Mouse (Mus musculus) forebrain, embryonic 15.5 days (tissue): Measurements from ENCODE around the gene Rab37. TPM values are rescaled to one million over a fixed set of nuclear protein-coding genes. Genes with fewer than 3 reads are reported as not detected.

Experiments
- ATAC-seq: fragments of 200-750 bp; cut with Nextera tagmentation; replicated peaks from 2 replicates; pipeline ENCODE4 v1.8.0; 2017; ENCODE audit warnings: mild to moderate bottlenecking, moderate TSS enrichment, moderate library complexity
- H3K27ac ChIP-seq: fragments of 300-500 bp; sonication (generic); replicated peaks from 2 replicates; pipeline ENCODE4 v1.5.1; 2015; ENCODE audit warnings: mild to moderate bottlenecking, inconsistent platforms
- H3K27me3 ChIP-seq: fragments of 300-500 bp; sonication (generic); 2 replicates; pipeline ENCODE4 v1.6.1; 2015; ENCODE audit warnings: inconsistent platforms
- H3K36me3 ChIP-seq: fragments of 300-500 bp; sonication (generic); 2 replicates; pipeline ENCODE4 v1.6.1; 2015; ENCODE audit warnings: mild to moderate bottlenecking, inconsistent platforms
- H3K4me1 ChIP-seq: fragments of 300-500 bp; sonication (generic); 2 replicates; pipeline ENCODE4 v1.6.1; 2015; ENCODE audit warnings: inconsistent platforms
- H3K4me2 ChIP-seq: fragments of 300-500 bp; sonication (generic); replicated peaks from 2 replicates; pipeline ENCODE4 v1.6.1; 2015; ENCODE audit warnings: mild to moderate bottlenecking, inconsistent platforms
- H3K4me3 ChIP-seq: fragments of 300-500 bp; sonication (generic); 2 replicates; pipeline ENCODE4 v1.5.1; 2015; ENCODE audit warnings: mild to moderate bottlenecking, inconsistent platforms
- H3K9ac ChIP-seq: fragments of 300-500 bp; sonication (generic); replicated peaks from 2 replicates; pipeline ENCODE4 v1.6.1; 2015; ENCODE audit warnings: mild to moderate bottlenecking, inconsistent platforms
- H3K9me3 ChIP-seq: fragments of 300-500 bp; sonication (generic); 2 replicates; pipeline ENCODE4 v1.6.1; 2016; ENCODE audit warnings: inconsistent platforms
- WGBS: fragments of 180-500 bp; shearing (Covaris S2); methylation state at CpG from one replicate; pipeline ENCODE4 v1.1.7; 2015; ENCODE audit warnings: mixed read lengths; 5-methylcytosine and 5-hydroxymethylcytosine counted together
- polyA plus RNA-seq: library from polyadenylated mRNA; unstranded; fragments of >200 nt; fragmentation: Nextera tagmentation; extraction: Ambion mirVana; gene quantifications from 2 replicates; pipeline ENCODE4 v1.2.1, GENCODE M21; 2015

The Rab37 gene
- polyA plus RNA-seq, 1 experiment from 2014 or later: 1.0 TPM

DNA sequence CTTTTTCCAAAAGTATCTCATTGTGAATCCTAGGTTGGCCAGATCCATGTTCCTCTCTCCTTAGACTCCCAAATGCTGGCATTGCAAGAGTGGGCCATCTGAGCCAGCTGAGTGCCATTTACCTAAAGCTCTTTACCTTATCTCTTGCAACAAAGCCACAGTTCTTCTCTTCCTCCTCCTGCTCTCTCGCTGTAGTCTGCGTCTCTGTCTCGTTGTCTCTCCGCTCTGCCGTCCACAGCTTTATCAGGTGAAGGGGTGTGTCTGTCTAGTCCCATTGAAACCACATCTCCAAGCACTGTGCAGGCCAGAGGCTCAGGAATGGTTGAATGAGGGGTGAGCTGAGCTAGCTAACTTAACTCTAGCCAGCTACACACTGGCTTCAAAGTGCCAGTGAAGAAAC is 104.7 kb downstream of the Rab37 start:
- Histone ChIP-seq H3K9me3 (no peaks in the 10 kb centered on the region), H3K36me3 (peaks cover 4% of the 10 kb centered on the region; the same call in 1 of the 2 replicates), H3K9ac (no peak overlapping the region), H3K27ac (no peak overlapping the region), H3K27me3 (no peaks in the 10 kb centered on the region), H3K4me3 (no peak overlapping the region), H3K4me2 (no peak overlapping the region), H3K4me1 (no peaks in the 10 kb centered on the region)
- no peak for ATAC-seq
- WGBS: 90% methylated on average over 5 of the region's 5 CpGs

DNA sequence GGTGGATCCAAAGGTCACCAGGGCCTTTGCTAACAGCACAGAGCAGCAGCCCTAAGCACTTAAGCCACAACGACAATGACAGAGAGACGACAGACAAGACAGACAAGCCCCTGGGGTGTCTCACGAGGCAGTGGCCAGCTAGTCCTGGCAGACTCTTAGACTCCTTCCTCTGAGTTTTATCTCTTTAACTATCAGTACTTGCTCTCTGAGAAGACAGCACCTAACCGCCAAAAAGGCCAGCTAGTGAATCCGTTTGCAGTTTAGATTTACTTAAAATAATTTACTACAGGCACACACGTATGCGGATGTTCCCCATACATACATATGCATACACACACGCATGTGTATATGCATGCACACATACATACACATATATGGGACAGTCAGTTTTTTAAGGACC is 106.3 kb downstream of the Rab37 start:
- peaks cover 10% of the 10 kb centered on the region; the same call in 1 of the 2 replicates for H3K36me3 ChIP-seq
- H3K27ac ChIP-seq: no peak overlapping the region
- no peak overlapping the region for H3K9ac ChIP-seq
- no peak overlapping the region for H3K4me3 ChIP-seq
- 82% methylated on average over 8 of the region's 8 CpGs for WGBS
- no peak overlapping the region for H3K4me2 ChIP-seq
- H3K9me3 ChIP-seq: no peaks in the 10 kb centered on the region
- H3K4me1 ChIP-seq: no peaks in the 10 kb centered on the region
- no peak for ATAC-seq
- H3K27me3 ChIP-seq: no peaks in the 10 kb centered on the region

DNA sequence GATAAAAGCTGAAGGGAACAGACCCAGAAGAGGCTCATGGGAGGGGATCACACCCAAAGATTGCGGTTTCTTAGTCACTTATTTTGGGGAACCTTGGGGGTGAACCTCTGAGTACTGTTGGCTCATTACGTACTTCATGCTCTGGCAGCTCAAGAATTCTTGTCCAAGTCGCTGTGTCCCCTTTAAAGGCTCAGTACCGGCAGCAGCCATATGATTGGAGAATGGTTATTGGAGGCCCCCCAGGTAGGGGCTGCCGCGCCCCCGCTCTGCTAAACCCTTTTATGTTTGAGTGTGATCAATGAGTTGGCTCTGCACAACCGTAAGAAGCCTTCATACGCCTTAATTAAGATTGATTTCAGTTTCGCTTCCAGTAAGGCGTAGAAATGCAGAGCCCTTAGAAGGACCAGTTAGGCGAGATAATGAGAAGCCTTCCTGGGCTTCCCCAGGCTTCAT is 107.7 kb downstream of the Rab37 start:
- H3K36me3 ChIP-seq: peaks cover 10% of the 10 kb centered on the region; the same call in 1 of the 2 replicates
- no peak overlapping the region for H3K4me3 ChIP-seq
- no peaks in the 10 kb centered on the region for H3K4me1 ChIP-seq
- H3K9me3 ChIP-seq: no peaks in the 10 kb centered on the region
- WGBS: 51% methylated on average over 12 of the region's 12 CpGs
- no peak overlapping the region for H3K4me2 ChIP-seq
- H3K9ac ChIP-seq: no peak overlapping the region
- ATAC-seq: no peak
- H3K27ac ChIP-seq: no peak overlapping the region
- no peaks in the 10 kb centered on the region for H3K27me3 ChIP-seq

DNA sequence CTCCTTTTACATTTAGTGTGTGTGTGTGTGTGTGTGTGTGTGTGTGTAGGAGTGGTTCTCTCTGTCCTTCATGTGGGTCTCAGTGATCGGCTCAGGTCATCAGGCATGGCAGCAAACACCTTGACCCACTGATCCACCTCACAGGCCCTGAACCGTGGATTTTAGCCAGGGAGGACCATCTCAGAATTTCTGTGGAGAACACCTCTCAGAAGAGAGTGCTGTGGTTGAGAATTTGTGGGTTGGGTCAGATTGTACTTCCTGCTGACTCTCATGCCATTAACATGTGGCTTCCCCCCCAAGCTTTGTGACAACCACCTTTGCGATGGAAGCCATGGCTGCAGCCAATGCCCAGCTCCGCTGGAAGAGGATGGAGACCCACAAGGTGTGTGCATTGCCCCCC is 109.3 kb downstream of the Rab37 start:
- Histone ChIP-seq H3K4me2 (no peak overlapping the region), H3K4me1 (no peaks in the 10 kb centered on the region), H3K27me3 (no peaks in the 10 kb centered on the region), H3K9me3 (no peaks in the 10 kb centered on the region), H3K27ac (no peak overlapping the region), H3K36me3 (peaks cover 19% of the 10 kb centered on the region), H3K9ac (no peak overlapping the region), H3K4me3 (no peak overlapping the region)
- 96% methylated on average over 4 of the region's 4 CpGs for WGBS
- no peak for ATAC-seq

DNA sequence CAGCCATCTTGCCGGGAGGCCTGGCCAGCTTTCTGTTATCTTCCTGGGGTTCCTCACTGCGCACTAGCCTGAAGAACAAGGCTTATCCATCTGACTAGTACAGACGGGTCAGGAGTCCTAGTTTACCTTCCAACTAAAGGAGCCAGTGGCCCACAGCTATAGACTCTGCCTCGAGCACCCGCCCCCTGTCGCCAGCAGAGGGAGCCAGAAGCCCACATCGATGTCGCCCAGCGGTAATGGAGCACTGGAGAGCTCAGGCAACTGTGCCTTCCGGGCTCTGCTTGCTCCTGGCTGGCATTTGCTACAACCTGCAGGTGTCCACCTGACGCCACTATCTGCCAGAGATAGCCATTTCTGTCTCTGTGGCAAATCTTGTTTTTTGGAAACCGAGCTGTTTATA is 111.1 kb downstream of the Rab37 start:
- 12% methylated on average over 12 of the region's 12 CpGs for WGBS
- Histone ChIP-seq H3K36me3 (peaks cover 28% of the 10 kb centered on the region), H3K4me3 (no peak overlapping the region)

DNA sequence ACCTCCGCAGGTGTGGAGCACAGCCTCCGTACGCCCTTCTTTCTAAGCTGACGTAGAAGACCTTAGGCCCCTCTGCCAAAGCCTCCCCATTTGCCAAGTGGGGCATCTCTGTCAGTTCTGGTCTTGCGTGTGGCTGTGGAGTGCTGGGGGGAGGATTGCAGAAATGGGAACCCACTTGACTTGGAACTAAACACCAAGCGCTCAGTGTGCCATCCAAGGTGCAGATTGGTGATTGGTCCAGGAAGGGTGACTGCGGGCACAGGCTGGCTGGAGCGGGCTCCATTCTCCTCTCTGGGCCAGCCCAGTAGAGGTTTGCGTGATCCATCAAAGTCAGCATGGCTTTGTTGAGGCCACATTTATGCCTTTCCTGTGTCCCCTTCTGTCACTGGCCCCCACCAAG is 111.5 kb downstream of the Rab37 start:
- Histone ChIP-seq H3K9me3 (no peaks in the 10 kb centered on the region), H3K4me1 (no peaks in the 10 kb centered on the region), H3K27me3 (no peaks in the 10 kb centered on the region), H3K4me2 (no peak overlapping the region), H3K9ac (no peak overlapping the region), H3K4me3 (no peak overlapping the region), H3K27ac (no peak overlapping the region), H3K36me3 (peaks cover 28% of the 10 kb centered on the region)
- ATAC-seq: peak; percentile 46; the same call in 1 of the 2 replicates
- 95% methylated on average over 9 of the region's 9 CpGs for WGBS

More for the DNA sequence above, 111.1 kb downstream of the Rab37 start:
- no peaks in the 10 kb centered on the region for H3K9me3 ChIP-seq
- no peaks in the 10 kb centered on the region for H3K4me1 ChIP-seq
- H3K27ac ChIP-seq: no peak overlapping the region
- H3K4me2 ChIP-seq: no peak overlapping the region
- ATAC-seq: peak; percentile 87
- H3K9ac ChIP-seq: no peak overlapping the region
- no peaks in the 10 kb centered on the region for H3K27me3 ChIP-seq

DNA sequence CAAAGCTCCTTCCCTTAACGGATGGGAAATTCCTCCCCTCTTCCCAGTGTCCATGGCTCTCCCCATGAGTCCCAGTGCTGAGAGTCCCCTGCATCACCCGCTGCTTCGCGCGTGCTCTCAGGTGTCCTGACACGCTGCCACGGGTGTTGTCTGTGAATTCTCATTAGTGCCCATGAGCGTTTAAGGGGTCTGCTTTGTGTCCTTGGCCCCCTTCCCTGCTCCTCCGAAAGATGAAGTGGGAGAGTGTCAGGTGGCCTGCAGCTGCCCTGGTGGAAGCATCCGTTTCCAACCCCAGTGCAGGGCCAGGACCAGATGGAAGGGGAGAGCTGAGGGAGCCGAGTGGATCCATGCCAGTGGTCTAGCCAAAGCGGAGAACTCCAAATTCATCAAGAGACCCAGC is 116.9 kb downstream of the Rab37 start:
- Histone ChIP-seq H3K4me3 (no peak overlapping the region), H3K9ac (no peak overlapping the region), H3K36me3 (peaks cover 21% of the 10 kb centered on the region), H3K4me1 (no peaks in the 10 kb centered on the region), H3K27ac (no peak overlapping the region), H3K27me3 (no peaks in the 10 kb centered on the region), H3K4me2 (no peak overlapping the region), H3K9me3 (no peaks in the 10 kb centered on the region)
- ATAC-seq: no peak
- 69% methylated on average over 12 of the region's 12 CpGs for WGBS

DNA sequence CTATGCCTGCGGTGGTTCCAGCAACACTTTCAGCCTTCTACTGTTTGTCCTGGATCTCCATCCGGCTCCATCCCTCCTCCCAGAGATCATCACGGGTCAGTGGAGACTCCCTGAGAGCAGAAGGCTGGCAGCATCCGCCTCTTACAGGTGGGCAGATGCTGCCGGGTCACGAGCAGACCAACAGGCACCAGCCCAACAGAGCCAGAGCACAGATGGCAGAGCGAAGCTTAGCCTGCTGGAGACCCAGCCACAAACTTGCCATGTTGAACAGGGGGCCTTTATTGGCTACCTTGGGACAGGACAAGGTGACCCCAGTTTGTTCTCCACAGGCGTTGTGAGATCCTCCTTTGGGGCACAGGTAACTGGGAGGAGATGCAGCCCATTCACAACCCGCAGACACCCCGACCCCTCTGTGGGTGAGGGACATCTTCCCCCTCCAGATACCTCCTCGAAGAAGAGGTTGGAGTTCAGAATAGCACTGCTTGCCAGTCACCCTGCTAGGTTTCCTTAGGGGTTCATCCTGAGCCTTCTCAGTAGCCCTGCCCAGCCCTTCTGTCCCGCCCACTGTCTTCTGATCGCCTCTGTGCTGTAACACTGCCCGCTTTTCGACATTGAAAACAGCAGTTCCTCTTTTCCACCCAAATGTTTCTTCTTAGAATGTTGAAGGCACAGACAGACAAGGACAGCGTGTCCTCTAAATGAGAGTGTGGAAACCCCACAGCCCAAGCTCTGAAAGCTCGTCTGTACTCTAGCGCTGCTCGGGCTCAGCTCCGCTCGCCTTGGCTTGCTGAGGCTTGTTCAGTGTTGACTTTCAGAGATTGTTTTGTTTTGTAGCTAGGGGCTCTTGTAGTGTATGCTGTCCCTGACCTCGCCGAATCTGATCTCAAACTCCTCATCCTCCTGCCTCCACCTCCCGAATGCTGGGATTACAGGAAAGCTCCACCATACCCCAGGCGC is 117.8 kb downstream of the Rab37 start:
- H3K9me3 ChIP-seq: no peaks in the 10 kb centered on the region
- ATAC-seq: no peak
- no peak overlapping the region for H3K4me3 ChIP-seq
- no peak overlapping the region for H3K9ac ChIP-seq
- peaks cover 21% of the 10 kb centered on the region for H3K36me3 ChIP-seq
- no peak overlapping the region for H3K4me2 ChIP-seq
- WGBS: 80% methylated on average over 25 of the region's 25 CpGs
- no peaks in the 10 kb centered on the region for H3K4me1 ChIP-seq
- no peaks in the 10 kb centered on the region for H3K27me3 ChIP-seq
- no peak overlapping the region for H3K27ac ChIP-seq

DNA sequence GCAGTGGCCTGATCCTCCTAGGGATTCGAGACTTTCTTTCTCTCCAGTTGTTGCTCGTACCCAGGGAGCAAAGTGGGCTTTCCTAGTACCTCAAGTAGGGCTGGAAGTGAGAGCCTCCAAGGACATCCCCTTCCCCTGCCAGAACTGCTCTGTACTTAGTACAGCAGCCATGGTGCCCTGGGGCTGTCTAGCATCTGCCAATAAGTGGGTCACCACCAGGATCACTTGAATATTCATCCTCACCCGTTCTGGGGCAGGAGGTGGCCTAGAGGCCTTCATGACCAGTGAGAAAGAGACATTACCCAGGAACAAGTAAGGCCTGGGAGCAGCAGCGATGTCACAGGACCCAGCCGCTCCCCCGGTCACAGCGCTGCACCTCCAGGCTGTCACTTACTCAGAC is 118.7 kb downstream of the Rab37 start:
- H3K27ac ChIP-seq: no peak overlapping the region
- no peak overlapping the region for H3K4me2 ChIP-seq
- 77% methylated on average over 7 of the region's 7 CpGs for WGBS
- no peak overlapping the region for H3K9ac ChIP-seq
- no peak overlapping the region for H3K4me3 ChIP-seq
- H3K9me3 ChIP-seq: no peaks in the 10 kb centered on the region
- no peaks in the 10 kb centered on the region for H3K27me3 ChIP-seq
- no peaks in the 10 kb centered on the region for H3K4me1 ChIP-seq
- ATAC-seq: no peak
- H3K36me3 ChIP-seq: peaks cover 18% of the 10 kb centered on the region

Other genes with a start within 250 kb of the Rab37 start
- 6.0 and 6.2 TPM in 2 replicates for gene Gprc5c, start 240.3 kb upstream of the Rab37 start, polyA plus RNA-seq
- gene Cd300a, start 201.4 kb upstream of the Rab37 start, polyA plus RNA-seq: 0.46 and 0.88 TPM in 2 replicates
- gene Cd300lb, start 157.0 kb upstream of the Rab37 start, polyA plus RNA-seq: 0.20 TPM in 1 of 2 replicates, not detected in the other
- gene Cd300c, start 122.3 kb upstream of the Rab37 start, polyA plus RNA-seq: not detected in 2 replicates
- gene Cd300ld, start 101.5 kb upstream of the Rab37 start, polyA plus RNA-seq: 0.08 TPM in 1 of 2 replicates, not detected in the other
- 1.2 and 1.6 TPM in 2 replicates for gene Cd300c2, start 89.6 kb upstream of the Rab37 start, polyA plus RNA-seq
- not detected in 2 replicates for gene Cd300ld2, start 75.2 kb upstream of the Rab37 start, polyA plus RNA-seq
- not detected in 2 replicates for gene Cd300ld4, start 64.4 kb upstream of the Rab37 start, polyA plus RNA-seq
- gene Cd300ld5, start 53.7 kb upstream of the Rab37 start, polyA plus RNA-seq: not detected in 2 replicates
- gene Cd300ld3, start 43.0 kb upstream of the Rab37 start, polyA plus RNA-seq: not detected in 2 replicates
- 0.09 TPM in 1 of 2 replicates, not detected in the other for gene Cd300e, start 29.3 kb upstream of the Rab37 start, polyA plus RNA-seq
- 0.10 TPM in 1 of 2 replicates, not detected in the other for gene Cd300lf, start 42.6 kb downstream of the Rab37 start, polyA plus RNA-seq
- 45.8 and 50.5 TPM in 2 replicates for gene Slc9a3r1, start 71.9 kb downstream of the Rab37 start, polyA plus RNA-seq
- 10.8 and 12.4 TPM in 2 replicates for gene Tmem104, start 96.1 kb downstream of the Rab37 start, polyA plus RNA-seq
- 19.0 and 24.1 TPM in 2 replicates for gene Nat9, start 96.4 kb downstream of the Rab37 start, polyA plus RNA-seq
- gene Grin2c, start 175.8 kb downstream of the Rab37 start, polyA plus RNA-seq: 0.22 and 0.23 TPM in 2 replicates
- 23.9 and 24.0 TPM in 2 replicates for gene Fdxr, start 185.6 kb downstream of the Rab37 start, polyA plus RNA-seq
- 0.37 TPM in 2 replicates for gene Fads6, start 206.2 kb downstream of the Rab37 start, polyA plus RNA-seq
- gene Otop2, start 215.7 kb downstream of the Rab37 start, polyA plus RNA-seq: 0.08 TPM in 1 of 2 replicates, not detected in the other
- gene Ush1g, start 230.6 kb downstream of the Rab37 start, polyA plus RNA-seq: 0.05 TPM in 1 of 2 replicates, not detected in the other
- 0.10 and 0.25 TPM in 2 replicates for gene Otop3, start 243.3 kb downstream of the Rab37 start, polyA plus RNA-seq